Mouse (Mus musculus) liver, postnatal 0 days (tissue): Measurements from ENCODE around the gene Ints11.

Source experiments
- CTCF ChIP-seq: sonication (generic); IDR thresholded peaks from 2 replicates; pipeline ENCODE4 v1.5.1; 2016; ENCODE audit warnings: antibody characterized with exemption, low read depth
- EP300 ChIP-seq: IDR thresholded peaks from 2 replicates; pipeline ENCODE4 v1.6.1; 2016; ENCODE audit warnings: antibody characterized with exemption, low read depth, mild to moderate bottlenecking

GRCm38 (mm10) chr4:155833234-155833633 is 36.1 kb upstream of the Ints11 start:
- no peak for TF ChIP-seq CTCF
- TF ChIP-seq EP300, result no peak
